Mouse (Mus musculus) brain, embryonic 14.5 days (tissue): ENCODE measurements around the gene Fam214b. TPM values are rescaled to one million over a fixed set of nuclear protein-coding genes. Genes with fewer than 3 reads are reported as not detected.

ENCODE experiments used
- DNase-seq: peaks from one replicate; pipeline ENCODE4 v3.0.0-alpha.2; 2011; ENCODE audit warnings: low read depth
- CTCF ChIP-seq: fragments of 200-500 bp; IDR thresholded peaks from 2 replicates; pipeline ENCODE4 v1.5.1; 2012; ENCODE audit warnings: inconsistent platforms, mild to moderate bottlenecking, moderate library complexity, borderline replicate concordance; ENCODE audit not compliant: insufficient read depth, insufficient read length; ENCODE audit errors: extremely low read depth
- POLR2A ChIP-seq: fragments of 200-500 bp; IDR thresholded peaks from 2 replicates; pipeline ENCODE4 v1.6.1; 2012; ENCODE audit warnings: mild to moderate bottlenecking, inconsistent platforms, borderline replicate concordance; ENCODE audit not compliant: poor library complexity, insufficient read depth, insufficient read length, severe bottlenecking; ENCODE audit errors: extremely low read depth
- polyA plus RNA-seq: library from polyadenylated mRNA; depleted of rRNA; stranded (reverse); fragments of >200 nt; gene quantifications from 2 replicates; pipeline ENCODE4 v1.2.3, GENCODE M21; 2012; rRNA removed

Gene Fam214b
- polyA plus RNA-seq, result 38.3 and 51.3 TPM in 2 replicates

GRCm38 (mm10) chr4:43045659-43046302 lies at the start of gene Fam214b:
Fam214b (minus strand) TSS chr4:43046220.
- TF ChIP-seq CTCF (no peak), POLR2A (peak; percentile 47; the same call in 1 of the 2 replicates)
- peak; percentile 99 for DNase-seq

- no peak for TF ChIP-seq POLR2A
- TF ChIP-seq CTCF, result no peak
- DNase-seq, result no peak
Measured at GRCm38 (mm10) chr4:43091183-43091582, 45.2 kb upstream of the Fam214b start.

- no peak for DNase-seq
- TF ChIP-seq CTCF (no peak), POLR2A (no peak)
Measured at GRCm38 (mm10) chr4:43089950-43090349, 43.9 kb upstream of the Fam214b start.

- no peak for TF ChIP-seq CTCF
- TF ChIP-seq POLR2A, result no peak
- no peak for DNase-seq
Measured at GRCm38 (mm10) chr4:43082458-43082857, 36.4 kb upstream of the Fam214b start.

DNA sequence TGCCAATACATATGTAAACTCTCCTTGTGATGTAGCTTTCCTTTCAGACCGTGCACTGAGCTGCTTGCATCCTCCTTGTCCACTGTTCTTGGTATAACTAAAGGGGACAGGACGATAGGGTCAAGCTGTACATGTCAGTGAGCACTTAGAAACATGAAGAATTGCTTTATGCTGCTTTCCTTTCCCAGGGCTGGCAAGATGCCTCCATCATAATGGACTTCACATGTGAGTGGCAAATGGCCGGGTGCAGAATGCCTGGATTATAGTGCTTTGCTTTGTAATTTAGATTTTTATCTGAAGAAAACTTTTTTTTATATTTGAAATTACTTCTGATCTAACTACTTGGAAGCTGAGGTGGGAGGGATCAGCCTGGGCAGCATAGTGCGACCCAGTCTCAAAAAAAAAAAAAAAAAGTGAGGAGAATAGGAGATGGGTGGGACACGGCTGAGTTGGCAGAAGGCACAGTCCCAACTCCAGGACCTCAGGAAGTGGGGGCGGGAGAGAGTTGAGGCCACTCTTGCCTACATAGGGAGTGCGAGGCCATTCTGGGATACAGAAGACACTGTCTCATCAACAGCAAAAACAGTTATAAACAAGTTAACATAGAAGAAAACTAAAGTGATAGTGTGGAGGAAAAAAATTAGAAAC lies 32.2 kb upstream of the Fam214b start:
- DNase-seq, result peak; percentile 17
- TF ChIP-seq POLR2A (no peak), CTCF (no peak)

DNA sequence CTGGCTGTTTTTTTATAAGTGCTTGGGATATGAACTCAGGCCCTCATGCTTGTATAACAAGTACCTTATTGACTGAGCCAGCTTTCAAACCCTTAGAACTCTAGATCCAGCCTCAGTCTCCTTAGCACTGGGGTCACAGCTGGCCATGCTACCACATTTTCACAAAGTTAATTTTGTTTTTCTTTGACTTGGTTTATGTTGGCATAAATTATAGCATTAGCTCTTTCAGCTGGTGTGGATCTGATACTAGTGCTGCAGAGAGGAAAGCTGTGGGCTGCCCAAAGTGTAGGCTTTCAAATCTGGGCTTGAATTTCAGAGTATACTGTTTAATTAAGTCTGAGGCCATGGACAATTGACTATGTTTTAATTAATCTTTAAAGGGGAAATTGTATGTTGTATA lies 28.9 kb upstream of the Fam214b start:
- TF ChIP-seq CTCF, result no peak
- no peak for TF ChIP-seq POLR2A
- DNase-seq, result no peak

DNA sequence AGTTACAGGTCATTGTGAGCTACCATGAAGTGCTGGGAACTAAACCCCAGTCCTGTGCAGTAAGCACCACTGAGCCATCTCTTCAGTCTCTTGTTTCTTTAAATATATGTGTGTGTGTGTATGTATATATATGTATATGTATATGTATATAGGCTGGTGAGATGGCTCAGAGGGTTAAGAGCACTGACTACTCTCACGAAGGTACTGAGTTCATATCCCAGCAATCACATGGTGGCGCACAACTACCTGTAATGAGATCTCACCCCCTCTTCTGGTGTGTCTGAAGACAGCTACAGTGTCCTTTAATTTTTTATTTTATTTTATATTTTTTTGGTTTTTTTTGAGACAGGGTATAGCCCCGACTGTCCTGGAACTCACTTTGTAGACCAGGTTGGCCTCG lies 19.5 kb upstream of the Fam214b start:
- DNase-seq, result no peak
- TF ChIP-seq CTCF (no peak), POLR2A (no peak)

DNA sequence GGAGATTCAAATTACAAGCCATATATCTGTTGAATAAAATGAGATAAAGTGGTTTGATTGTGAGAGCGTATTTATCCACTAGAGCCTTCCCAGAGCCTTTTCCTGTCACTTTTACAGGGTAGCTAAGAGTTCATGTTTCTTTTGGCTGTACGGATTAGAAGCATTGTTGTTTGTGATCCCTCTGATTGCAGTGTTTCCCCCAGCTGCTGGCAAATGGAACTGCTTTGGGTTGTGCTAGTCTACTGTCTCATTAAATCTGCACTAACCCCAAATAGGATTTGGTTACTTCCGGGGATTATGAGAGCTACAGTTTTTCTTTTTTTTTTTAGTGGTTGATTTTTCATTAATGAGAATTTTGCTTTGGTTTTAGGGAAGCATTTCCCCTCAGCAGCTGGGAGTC lies 14.3 kb upstream of the Fam214b start:
- TF ChIP-seq POLR2A (no peak), CTCF (no peak)
- DNase-seq, result peak; percentile 56

GRCm38 (mm10) chr4:43059697-43060096 lies 13.7 kb upstream of the Fam214b start:
- no peak for TF ChIP-seq POLR2A
- no peak for TF ChIP-seq CTCF
- no peak for DNase-seq

DNA sequence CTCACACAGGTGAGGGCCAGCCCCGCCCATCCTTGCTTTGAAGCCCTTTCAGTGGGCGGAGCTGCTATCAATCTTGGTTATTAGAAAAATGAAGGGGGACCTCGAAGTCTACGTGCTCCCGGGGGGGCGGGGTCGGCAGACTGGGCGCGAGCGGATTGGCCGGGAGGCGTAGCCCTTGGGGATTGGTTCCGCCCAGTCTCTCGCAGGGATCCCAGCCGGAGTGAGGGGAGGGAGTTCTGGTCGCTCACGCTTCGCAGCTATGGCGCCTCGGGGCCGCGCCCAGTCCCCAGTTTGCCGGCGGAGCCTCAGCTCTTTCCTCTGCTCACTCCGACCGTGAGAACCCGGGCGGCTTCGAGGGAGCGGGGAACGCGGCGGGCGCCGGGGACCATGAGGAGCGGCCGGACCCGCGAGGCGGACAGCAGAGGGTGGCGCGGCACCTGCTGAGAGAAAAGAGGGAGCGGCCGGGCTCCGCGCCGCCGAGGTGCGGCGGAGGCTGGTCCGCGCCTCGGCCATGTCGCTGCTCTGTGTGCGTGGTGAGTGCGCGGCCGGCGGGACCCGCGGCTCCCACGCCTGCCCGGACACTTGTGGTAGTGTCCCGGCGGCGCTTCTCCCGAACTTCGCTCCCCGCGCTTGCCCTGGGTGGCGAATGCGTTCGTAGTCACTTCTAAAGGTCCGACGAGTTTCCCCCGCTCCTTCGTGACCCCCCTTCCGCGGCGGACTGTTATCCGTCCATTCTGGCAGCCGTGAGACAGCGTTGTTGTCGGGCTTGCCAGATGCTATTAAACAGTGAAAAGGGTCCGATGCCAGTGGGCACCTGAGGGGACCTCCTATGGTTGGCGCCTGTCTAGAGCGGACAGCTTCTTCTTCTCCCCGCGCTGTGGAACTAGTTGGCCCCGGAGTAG lies 13.0 kb upstream of the Fam214b start, which contains the start of gene Unc13b:
TSS of gene Unc13b (plus strand) at position 201 of the 902 bp plus-strand sequence.
- TF ChIP-seq CTCF, result no peak
- TF ChIP-seq POLR2A, result peak; percentile 79
- DNase-seq, result peak; percentile 99

- no peak for DNase-seq
- TF ChIP-seq CTCF (no peak), POLR2A (no peak)
Measured at GRCm38 (mm10) chr4:43058392-43058752, 12.4 kb upstream of the Fam214b start.
